Mouse (Mus musculus): ENCODE measurements around the gene Camk2g.
A peak's percentile ranks its signal among the peaks of the same experiment; 100 is the strongest.

DNA sequence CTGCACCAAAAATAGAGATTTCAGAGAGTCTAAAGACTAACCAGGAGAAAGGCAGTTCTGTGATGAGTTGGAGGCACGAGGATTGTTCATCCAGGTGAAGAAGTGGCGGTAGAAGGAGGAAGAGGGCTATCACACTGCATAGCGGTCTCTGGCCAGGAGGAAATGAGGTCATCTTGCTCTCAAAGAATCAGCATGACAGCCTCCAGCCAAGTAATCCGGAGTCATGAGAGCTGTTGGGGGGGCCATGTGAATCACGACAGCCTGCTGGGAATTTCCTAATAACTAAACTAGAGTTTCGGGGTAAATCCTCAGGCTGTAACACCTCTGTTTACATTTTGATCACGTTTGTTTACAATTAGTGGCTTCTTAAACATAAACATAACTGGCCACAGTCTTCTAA, 40.2 kb upstream of the Camk2g start:
- TF ChIP-seq ETS1 (conservative IDR thresholded peaks at IDR 0.05; ENCODE audit: low read depth, low read length) (peak; percentile 82), CTCF (conservative IDR thresholded peaks at IDR 0.05 in 1 of 2, IDR thresholded peaks at IDR 0.05 in 1 of 2; ENCODE audit: low read depth in 2 of 2, low read length in 2 of 2) (no peak), POLR2A (IDR thresholded peaks at IDR 0.05; ENCODE audit: low read depth, low read length) (0 out of 2 replicates have a peak, but pooled peaks have one; percentile 30), SIN3A (IDR thresholded peaks at IDR 0.05; ENCODE audit: low read length) (peak; percentile 23; the same call in 1 of the 2 replicates), MXI1 (IDR thresholded peaks at IDR 0.05; ENCODE audit: low read depth, low read length) (no peak)
